Mouse (Mus musculus) forebrain, embryonic 15.5 days (tissue): ENCODE measurements at regions not wholly inside any gene's neighbourhood (a gene's known extent, or its start where the extent isn't known, plus 50 kb on each side); places are given as distances from the start of the nearest gene placed in this dataset.

ENCODE experiments used
- ATAC-seq: fragments of 200-750 bp; cut with Nextera tagmentation; replicated peaks from 2 replicates; pipeline ENCODE4 v1.8.0; 2017; ENCODE audit warnings: mild to moderate bottlenecking, moderate TSS enrichment, moderate library complexity
- H3K27ac ChIP-seq: fragments of 300-500 bp; sonication (generic); replicated peaks from 2 replicates; pipeline ENCODE4 v1.5.1; 2015; ENCODE audit warnings: mild to moderate bottlenecking, inconsistent platforms
- H3K27me3 ChIP-seq: fragments of 300-500 bp; sonication (generic); 2 replicates; pipeline ENCODE4 v1.6.1; 2015; ENCODE audit warnings: inconsistent platforms
- H3K36me3 ChIP-seq: fragments of 300-500 bp; sonication (generic); 2 replicates; pipeline ENCODE4 v1.6.1; 2015; ENCODE audit warnings: mild to moderate bottlenecking, inconsistent platforms
- H3K4me1 ChIP-seq: fragments of 300-500 bp; sonication (generic); 2 replicates; pipeline ENCODE4 v1.6.1; 2015; ENCODE audit warnings: inconsistent platforms
- H3K4me2 ChIP-seq: fragments of 300-500 bp; sonication (generic); replicated peaks from 2 replicates; pipeline ENCODE4 v1.6.1; 2015; ENCODE audit warnings: mild to moderate bottlenecking, inconsistent platforms
- H3K4me3 ChIP-seq: fragments of 300-500 bp; sonication (generic); 2 replicates; pipeline ENCODE4 v1.5.1; 2015; ENCODE audit warnings: mild to moderate bottlenecking, inconsistent platforms
- H3K9ac ChIP-seq: fragments of 300-500 bp; sonication (generic); replicated peaks from 2 replicates; pipeline ENCODE4 v1.6.1; 2015; ENCODE audit warnings: mild to moderate bottlenecking, inconsistent platforms
- H3K9me3 ChIP-seq: fragments of 300-500 bp; sonication (generic); 2 replicates; pipeline ENCODE4 v1.6.1; 2016; ENCODE audit warnings: inconsistent platforms
- WGBS: fragments of 180-500 bp; shearing (Covaris S2); methylation state at CpG from one replicate; pipeline ENCODE4 v1.1.7; 2015; ENCODE audit warnings: mixed read lengths; 5-methylcytosine and 5-hydroxymethylcytosine counted together

DNA sequence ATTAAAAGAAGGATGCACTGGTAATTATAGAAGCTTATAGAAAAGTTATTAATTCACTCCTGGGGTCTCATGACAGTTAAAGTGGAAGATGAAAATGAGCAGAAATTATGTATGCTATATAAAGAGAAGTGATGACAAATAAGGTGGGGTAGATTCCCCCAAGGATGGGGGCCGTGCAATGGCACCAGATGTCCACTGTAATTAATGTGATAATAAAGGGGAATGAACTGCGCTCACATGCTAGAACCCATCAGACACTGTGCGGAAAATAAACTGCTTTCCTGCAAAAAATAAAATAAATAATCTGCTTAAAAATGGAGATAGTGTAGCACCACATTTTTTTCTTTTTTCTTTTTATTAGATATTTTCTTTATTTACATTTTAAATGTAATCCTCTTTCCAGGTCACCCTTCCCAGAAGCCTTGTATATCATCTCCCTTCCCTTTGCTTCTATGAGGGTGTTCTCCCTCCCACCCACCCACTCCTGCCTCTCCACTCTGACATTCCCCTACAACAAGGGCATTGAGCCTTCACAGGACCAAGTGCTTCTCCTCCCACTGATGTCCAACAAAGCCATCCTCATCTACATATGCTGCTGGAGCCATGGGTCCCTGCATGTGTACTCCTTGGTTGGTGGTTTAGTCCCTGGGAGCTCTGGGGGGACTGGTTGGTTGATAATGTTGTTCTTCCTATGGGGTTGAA lies 934.0 kb upstream of the Pcdh20 start:
- Histone ChIP-seq H3K9me3 (no peaks in the 10 kb centered on the region), H3K9ac (no peak overlapping the region), H3K27me3 (no peaks in the 10 kb centered on the region), H3K4me2 (no peak overlapping the region), H3K4me3 (no peak overlapping the region), H3K27ac (no peak overlapping the region), H3K4me1 (no peaks in the 10 kb centered on the region), H3K36me3 (no peaks in the 10 kb centered on the region)
- no peak for ATAC-seq
- 88% methylated on average over 3 of the region's 3 CpGs for WGBS

DNA sequence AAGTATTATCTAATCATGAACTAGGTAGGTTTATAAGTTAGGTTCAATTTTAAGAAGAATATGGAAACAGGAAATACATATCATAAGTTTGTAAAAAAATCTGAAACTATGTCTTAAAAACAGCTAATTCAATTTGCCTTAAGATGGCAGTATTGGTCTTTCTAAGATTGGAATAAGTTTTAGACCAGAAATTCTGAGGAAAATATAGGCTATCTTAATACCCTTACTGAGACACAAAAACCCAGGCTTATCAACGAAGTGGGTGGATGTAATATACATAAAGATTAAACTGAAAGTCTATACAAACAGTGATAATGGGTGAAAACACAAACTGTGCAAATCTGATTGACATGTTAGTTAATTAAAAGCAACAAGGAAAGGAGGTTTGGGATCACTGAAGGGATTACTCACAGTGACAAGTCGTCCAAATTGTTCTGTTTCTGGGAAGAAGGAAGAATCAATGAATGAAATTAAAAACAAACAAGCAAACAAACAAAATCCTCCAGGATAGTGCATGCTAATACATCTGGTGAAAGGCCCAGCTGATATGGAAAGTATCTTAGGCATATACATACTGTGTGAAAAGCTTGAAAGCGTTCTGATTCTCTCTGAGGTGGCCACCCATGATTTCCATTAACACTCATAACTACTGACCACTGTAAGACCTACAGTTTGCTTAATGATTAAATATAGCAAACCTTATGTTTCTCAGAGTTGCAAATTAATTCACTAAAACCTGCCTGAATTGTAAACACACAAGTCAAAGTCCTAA lies 931.6 kb upstream of the Pcdh20 start:
- H3K9ac ChIP-seq, result no peak overlapping the region
- H3K27me3 ChIP-seq, result no peaks in the 10 kb centered on the region
- 29% methylated on average over 3 of the region's 3 CpGs for WGBS
- ATAC-seq, result no peak
- no peaks in the 10 kb centered on the region for H3K9me3 ChIP-seq
- no peaks in the 10 kb centered on the region for H3K36me3 ChIP-seq
- no peak overlapping the region for H3K4me2 ChIP-seq
- no peak overlapping the region for H3K27ac ChIP-seq
- no peaks in the 10 kb centered on the region for H3K4me1 ChIP-seq
- no peak overlapping the region for H3K4me3 ChIP-seq

DNA sequence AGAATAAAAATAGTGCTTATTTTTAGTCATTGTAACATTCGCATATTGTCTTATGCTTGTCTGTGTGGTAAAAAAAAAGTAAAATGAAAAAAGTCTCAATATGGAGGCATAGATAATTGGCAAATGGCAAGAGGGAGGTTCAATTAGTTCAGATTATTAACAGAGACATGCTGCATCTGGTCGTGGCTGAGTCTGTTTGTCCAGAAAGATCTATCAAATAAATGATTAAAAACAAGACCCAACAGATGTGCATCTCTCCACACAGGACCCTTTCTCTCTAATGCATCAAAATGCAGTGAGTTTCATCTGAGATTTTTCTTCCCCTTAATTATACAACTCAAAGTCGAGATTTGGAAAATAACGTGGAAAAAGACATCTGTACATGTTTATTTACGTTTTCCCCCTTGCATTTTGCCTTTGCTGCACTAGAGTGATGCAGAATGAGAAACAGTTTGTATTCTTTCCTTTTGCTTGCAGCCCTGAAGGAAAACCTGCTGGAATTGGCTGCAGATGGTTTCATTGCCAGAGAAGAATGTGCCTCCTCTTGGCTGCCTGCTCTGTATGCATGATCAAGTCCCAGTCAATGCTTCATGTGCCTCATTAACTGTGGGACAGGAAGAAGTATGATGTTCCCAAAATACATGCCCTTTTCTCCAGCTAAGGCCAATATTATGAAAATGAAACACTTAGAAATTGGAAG lies 886.0 kb upstream of the Pcdh20 start:
- Histone ChIP-seq H3K9ac (no peak overlapping the region), H3K4me2 (no peak overlapping the region), H3K36me3 (no peaks in the 10 kb centered on the region), H3K4me1 (0 out of 2 replicates have a peak, but pooled peaks cover 6% of the 10 kb centered on the region), H3K27me3 (no peaks in the 10 kb centered on the region), H3K27ac (no peak overlapping the region), H3K4me3 (no peak overlapping the region), H3K9me3 (no peaks in the 10 kb centered on the region)
- ATAC-seq, result peak; percentile 77
- 39% methylated on average over 5 of the region's 5 CpGs for WGBS

DNA sequence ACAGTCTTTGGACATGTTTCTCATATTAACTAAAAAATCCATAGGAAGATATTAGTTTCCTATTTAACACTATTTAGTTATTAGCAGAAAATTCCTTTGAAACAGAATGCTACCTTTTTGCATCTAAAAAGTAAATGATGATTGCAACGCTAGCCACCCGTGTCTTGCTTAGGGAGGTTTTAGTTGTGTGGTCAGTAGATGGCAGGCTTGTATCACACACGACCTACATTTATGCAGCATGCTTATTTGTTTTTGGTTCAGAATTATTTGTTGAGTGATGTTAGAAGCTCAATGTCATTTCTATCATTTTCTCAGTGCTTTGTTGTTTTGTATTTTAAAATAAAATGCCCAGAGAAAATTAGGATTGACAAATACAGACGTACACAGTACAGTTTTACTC lies 876.8 kb upstream of the Pcdh20 start:
- H3K27ac ChIP-seq, result no peak overlapping the region
- H3K9ac ChIP-seq, result no peak overlapping the region
- H3K4me1 ChIP-seq, result no peaks in the 10 kb centered on the region
- WGBS, result 45% methylated on average over 4 of the region's 4 CpGs
- H3K4me2 ChIP-seq, result no peak overlapping the region
- no peak overlapping the region for H3K4me3 ChIP-seq
- H3K9me3 ChIP-seq, result no peaks in the 10 kb centered on the region
- 0 out of 2 replicates have a peak, but pooled peaks have one; percentile 60 for ATAC-seq
- no peaks in the 10 kb centered on the region for H3K36me3 ChIP-seq
- no peaks in the 10 kb centered on the region for H3K27me3 ChIP-seq

DNA sequence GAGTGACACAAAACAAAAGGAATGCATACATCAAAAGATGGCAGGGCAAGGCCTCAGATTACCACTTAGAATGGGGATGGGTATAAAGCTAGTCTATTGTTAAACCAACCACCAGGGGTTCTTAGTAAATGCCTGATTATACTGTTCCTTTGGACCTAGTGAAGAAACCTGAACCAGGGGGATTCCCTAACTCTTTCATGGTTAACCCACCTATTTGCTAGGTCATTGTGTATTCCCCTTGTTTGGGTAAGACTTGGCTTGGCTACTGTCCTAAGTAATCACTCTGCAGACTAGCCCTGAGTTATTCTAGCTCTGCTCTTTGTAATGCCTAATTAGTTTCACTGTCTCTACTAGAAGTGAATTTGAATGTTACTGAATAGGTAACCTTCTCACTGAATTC lies 853.9 kb upstream of the Pcdh20 start:
- Histone ChIP-seq H3K27ac (no peak overlapping the region), H3K4me2 (no peak overlapping the region), H3K9ac (no peak overlapping the region), H3K27me3 (no peaks in the 10 kb centered on the region), H3K9me3 (no peaks in the 10 kb centered on the region), H3K4me3 (no peak overlapping the region), H3K36me3 (no peaks in the 10 kb centered on the region), H3K4me1 (no peaks in the 10 kb centered on the region)
- ATAC-seq, result no peak

DNA sequence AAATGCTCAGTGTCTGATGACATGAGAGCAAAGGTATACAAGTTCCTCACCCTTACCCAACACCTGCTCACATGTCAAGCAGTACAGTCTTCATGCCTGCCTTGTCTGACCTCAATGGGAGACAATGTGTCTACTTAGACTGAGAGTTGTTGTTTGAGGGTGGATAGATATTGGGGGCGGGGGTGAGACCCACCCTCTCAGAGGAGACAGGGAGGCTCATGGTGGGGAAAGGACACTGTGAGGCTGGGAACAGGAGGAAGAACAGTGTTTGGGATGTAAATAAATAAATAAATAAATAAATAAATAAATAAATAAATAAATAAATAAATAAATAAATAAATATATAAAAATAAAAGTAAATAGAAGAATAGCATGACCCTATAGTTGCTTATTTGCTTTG lies 837.3 kb upstream of the Pcdh20 start:
- ATAC-seq, result no peak
- no peak overlapping the region for H3K27ac ChIP-seq
- H3K4me1 ChIP-seq, result no peaks in the 10 kb centered on the region
- no peaks in the 10 kb centered on the region for H3K9me3 ChIP-seq
- no peak overlapping the region for H3K9ac ChIP-seq
- WGBS, result 91% methylated on average over 1 of the region's 1 CpGs
- H3K36me3 ChIP-seq, result no peaks in the 10 kb centered on the region
- H3K4me2 ChIP-seq, result no peak overlapping the region
- no peak overlapping the region for H3K4me3 ChIP-seq
- H3K27me3 ChIP-seq, result no peaks in the 10 kb centered on the region
